Mouse (Mus musculus) brown adipose tissue, adult 24 weeks (tissue): ENCODE measurements around the gene Gna11. TPM values are rescaled to one million over a fixed set of nuclear protein-coding genes. Genes with fewer than 3 reads are reported as not detected.

Source experiments
- H3K27ac ChIP-seq: fragments of 200-500 bp; replicated peaks from 2 replicates; pipeline ENCODE4 v1.5.1; 2012; ENCODE audit warnings: low read depth, mild to moderate bottlenecking, low read length
- H3K4me1 ChIP-seq: fragments of 200-500 bp; 2 replicates; pipeline ENCODE4 v1.6.1; 2012; ENCODE audit warnings: low read length, mixed read lengths; ENCODE audit not compliant: control insufficient read depth, insufficient read depth, insufficient read length
- H3K4me3 ChIP-seq: fragments of 200-500 bp; 2 replicates; pipeline ENCODE4 v1.5.1; 2012; ENCODE audit warnings: low read depth, mild to moderate bottlenecking, low read length, moderate library complexity; ENCODE audit not compliant: insufficient read depth
- polyA plus RNA-seq: library from polyadenylated mRNA; stranded (reverse); fragments of >200 nt; gene quantifications from 2 replicates; pipeline ENCODE4 v1.2.4, GENCODE M21; 2012; ENCODE audit not compliant: missing spikeins, insufficient read depth, insufficient read length

The Gna11 gene
- polyA plus RNA-seq, 1 experiment, result 41.1 TPM

GRCm38 (mm10) chr10:81481605-81482532, 63.1 kb downstream of the Gna11 start:
- no peak overlapping the region for H3K27ac ChIP-seq
- peak overlapping the region; percentile 55 for H3K4me3 ChIP-seq

More at GRCm38 (mm10) chr10:81481605-81482532, 63.1 kb downstream of the Gna11 start:
- no peaks in the 10 kb centered on the region for H3K4me1 ChIP-seq

Other genes with a start within 250 kb of the Gna11 start
- 8.4 and 9.6 TPM in 2 replicates for gene Cactin, start 224.1 kb downstream of the Gna11 start, polyA plus RNA-seq
- gene Tbxa2r, start 216.5 kb downstream of the Gna11 start, polyA plus RNA-seq, result not detected in 2 replicates
- gene Gipc3, start 201.9 kb downstream of the Gna11 start, polyA plus RNA-seq, result 1.0 TPM in 1 of 2 replicates, not detected in the other
- 66.1 and 78.7 TPM in 2 replicates for gene Hmg20b, start 194.7 kb downstream of the Gna11 start, polyA plus RNA-seq
- gene Mfsd12, start 187.7 kb downstream of the Gna11 start, polyA plus RNA-seq, result 8.3 and 11.5 TPM in 2 replicates
- gene 4930404N11Rik, start 179.4 kb downstream of the Gna11 start, polyA plus RNA-seq, result not detected in 2 replicates
- gene Fzr1, start 166.7 kb downstream of the Gna11 start, polyA plus RNA-seq, result 9.3 and 10.3 TPM in 2 replicates
- 25.1 and 35.9 TPM in 2 replicates for gene Dohh, start 160.8 kb downstream of the Gna11 start, polyA plus RNA-seq
- 2.4 TPM in 1 of 2 replicates, not detected in the other for gene Gm48551, start 160.7 kb downstream of the Gna11 start, polyA plus RNA-seq
- gene Gm48552, start 156.2 kb downstream of the Gna11 start, polyA plus RNA-seq, result not detected in 2 replicates
- 1.9 and 5.3 TPM in 2 replicates for gene Smim24, start 152.1 kb downstream of the Gna11 start, polyA plus RNA-seq
- 40.9 and 42.9 TPM in 2 replicates for gene Nfic, start 89.6 kb downstream of the Gna11 start, polyA plus RNA-seq
- gene Celf5, start 62.5 kb downstream of the Gna11 start, polyA plus RNA-seq, result 0.63 TPM in 1 of 2 replicates, not detected in the other
- 13.9 and 17.9 TPM in 2 replicates for gene Ncln, start 48.8 kb downstream of the Gna11 start, polyA plus RNA-seq
- 0.71 and 0.79 TPM in 2 replicates for gene S1pr4, start 45.1 kb downstream of the Gna11 start, polyA plus RNA-seq
- gene Gna15, start 21.0 kb downstream of the Gna11 start, polyA plus RNA-seq, result not detected in 2 replicates
- gene Aes, start 14.3 kb upstream of the Gna11 start, polyA plus RNA-seq, result 679 and 754 TPM in 2 replicates
- gene Tle2, start 29.4 kb upstream of the Gna11 start, polyA plus RNA-seq, result 3.2 and 4.8 TPM in 2 replicates
- 3.3 TPM in 1 of 2 replicates, not detected in the other for gene Tle6, start 55.9 kb upstream of the Gna11 start, polyA plus RNA-seq
- 4.1 and 8.7 TPM in 2 replicates for gene BC025920, start 61.1 kb upstream of the Gna11 start, polyA plus RNA-seq
- 3.2 and 4.5 TPM in 2 replicates for gene Sirt6, start 82.6 kb upstream of the Gna11 start, polyA plus RNA-seq
- 12.6 and 12.9 TPM in 2 replicates for gene Ankrd24, start 83.3 kb upstream of the Gna11 start, polyA plus RNA-seq
- gene Gm10778, start 103.9 kb upstream of the Gna11 start, polyA plus RNA-seq, result 1.0 and 1.5 TPM in 2 replicates
- 2.6 TPM in 1 of 2 replicates, not detected in the other for gene Zfp433, start 159.6 kb upstream of the Gna11 start, polyA plus RNA-seq
- gene Gm3055, start 226.0 kb upstream of the Gna11 start, polyA plus RNA-seq, result 0.36 TPM in 1 of 2 replicates, not detected in the other